Mouse (Mus musculus): ENCODE measurements around the gene Mecp2. TPM values are rescaled to one million over a fixed set of nuclear protein-coding genes. Genes with fewer than 3 reads are reported as not detected.
"Not testable (repeated sequence)": the region's sequence is repeated elsewhere in the genome, so short reads cannot be mapped to it uniquely, and the experiment has no call there.

Mecp2 gene
- 11.9 and 12.1 TPM in 2 replicates for polyA plus RNA-seq (2015; fragmentation: Nextera tagmentation; extraction: Ambion mirVana)

DNA sequence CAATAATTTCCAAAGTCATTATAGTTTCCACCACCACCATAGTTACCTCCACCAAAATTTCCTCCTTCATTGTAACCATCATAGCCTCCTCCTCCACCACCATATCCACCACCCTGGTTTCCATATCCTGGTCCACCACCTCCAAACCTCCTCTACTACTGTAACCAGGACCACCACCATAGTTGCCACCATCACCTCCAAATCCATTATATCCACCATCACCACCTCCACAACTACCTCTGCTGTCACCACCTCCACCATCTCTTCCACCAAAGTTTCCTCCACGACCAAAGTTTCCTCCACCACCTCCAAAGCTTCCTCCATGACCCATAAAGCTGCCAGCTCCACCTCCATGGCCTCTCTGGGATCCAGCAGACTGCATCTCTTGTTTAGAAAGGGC lies at the start of gene Mecp2:
Mecp2 (minus strand) TSS at position 101 of the 400 bp plus-strand sequence.
- H3K4me2 ChIP-seq (replicated peaks); H3K27me3 ChIP-seq; H3K9me3 ChIP-seq (replicated peaks); H3K36me3 ChIP-seq; H3K9ac ChIP-seq; H3K27ac ChIP-seq (replicated peaks); H3K4me1 ChIP-seq; H3K4me3 ChIP-seq (replicated peaks); ATAC-seq (ENCODE audit: insufficient number of reproducible peaks, low FRiP score, low TSS enrichment, low read depth): not testable (repeated sequence)
- WGBS: 36% methylated on average over 1 of the region's 1 CpGs

DNA sequence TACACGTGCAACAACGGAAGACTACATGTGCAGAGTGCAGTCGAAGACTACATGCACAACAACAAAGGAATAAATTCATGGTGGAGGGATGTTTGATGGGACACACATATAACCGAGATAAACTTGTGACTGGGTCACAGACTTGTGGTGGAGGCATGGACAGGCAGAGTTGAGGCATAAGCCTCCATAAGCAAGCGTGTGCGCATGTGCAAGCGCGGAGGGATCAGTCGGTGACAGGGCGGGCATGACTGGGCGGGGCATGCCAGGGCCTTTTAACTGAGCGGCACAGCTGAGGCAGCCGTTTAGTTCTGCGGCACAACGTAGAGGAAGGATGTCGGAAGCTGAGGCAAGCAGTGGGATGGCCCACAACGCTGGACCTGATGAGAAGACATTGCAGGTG lies 41.8 kb upstream of the Mecp2 start, which contains the start of gene Tktl1:
Tktl1 (plus strand) TSS at position 301 of the 400 bp plus-strand sequence.
- no peak within 1 kb of the TSS for H3K9ac ChIP-seq
- no peaks in the 10 kb centered on the region for H3K9me3 ChIP-seq (replicated peaks)
- H3K36me3 ChIP-seq: no peaks in the 10 kb centered on the region
- ATAC-seq (ENCODE audit: insufficient number of reproducible peaks, low FRiP score, low TSS enrichment, low read depth): no peak
- no peaks in the 10 kb centered on the region for H3K4me1 ChIP-seq
- WGBS: 87% methylated on average over 17 of the region's 17 CpGs
- no peak within 1 kb of the TSS for H3K4me3 ChIP-seq (replicated peaks)
- H3K4me2 ChIP-seq (replicated peaks): no peak within 1 kb of the TSS
- no peak within 1 kb of the TSS for H3K27ac ChIP-seq (replicated peaks)
- H3K27me3 ChIP-seq: no peaks in the 10 kb centered on the region

DNA sequence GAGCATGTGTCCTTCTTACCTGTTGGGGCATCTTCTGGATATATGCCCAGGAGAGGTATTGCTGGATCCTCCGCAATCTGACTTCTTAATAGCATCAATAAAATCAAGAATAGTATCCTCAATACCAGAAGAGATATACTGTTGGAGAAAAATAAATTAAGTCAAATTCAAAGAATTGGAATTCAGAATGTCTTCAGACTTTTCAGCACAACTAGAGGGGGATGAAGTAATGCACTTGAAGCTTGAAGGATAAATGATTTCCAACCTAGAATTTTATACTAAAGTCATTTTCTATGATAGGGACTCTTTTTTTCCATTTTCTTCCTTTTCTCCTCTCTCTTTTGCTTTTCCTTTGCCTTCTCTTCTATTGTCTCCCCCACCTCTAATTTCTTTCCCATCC lies 32.6 kb upstream of the Mecp2 start, which contains the start of gene Tex28:
Tex28 (minus strand) TSS at position 101 of the 400 bp plus-strand sequence.
- WGBS: 90% methylated on average over 1 of the region's 1 CpGs
- no peaks in the 10 kb centered on the region for H3K4me1 ChIP-seq
- no peaks in the 10 kb centered on the region for H3K36me3 ChIP-seq
- no peak within 1 kb of the TSS for H3K9ac ChIP-seq
- H3K27me3 ChIP-seq: no peaks in the 10 kb centered on the region
- ATAC-seq (ENCODE audit: insufficient number of reproducible peaks, low FRiP score, low TSS enrichment, low read depth): no peak
- no peak within 1 kb of the TSS for H3K4me2 ChIP-seq (replicated peaks)
- H3K4me3 ChIP-seq (replicated peaks): no peak within 1 kb of the TSS
- no peaks in the 10 kb centered on the region for H3K9me3 ChIP-seq (replicated peaks)
- no peak within 1 kb of the TSS for H3K27ac ChIP-seq (replicated peaks)

DNA sequence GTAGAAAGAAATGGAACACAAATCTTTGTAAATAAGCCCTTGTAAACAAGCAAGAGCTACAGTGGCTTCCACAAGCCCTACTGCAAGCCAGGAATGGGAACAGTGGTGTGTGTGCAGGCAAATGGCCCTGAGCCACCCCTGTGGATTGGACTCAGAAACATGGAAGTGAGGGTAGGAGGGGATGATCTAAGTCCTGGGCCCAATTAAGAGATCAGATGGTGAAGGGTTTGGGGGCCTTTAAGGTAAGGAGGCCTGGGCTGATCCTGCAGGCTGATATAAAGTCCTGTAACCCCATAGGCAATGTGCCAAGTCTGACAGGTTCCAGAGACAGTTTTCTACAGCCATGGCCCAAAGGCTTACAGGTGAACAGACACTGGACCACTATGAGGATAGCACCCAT lies 8.0 kb downstream of the Mecp2 start, which contains the start of gene Opn1mw:
Opn1mw (plus strand) TSS at position 301 of the 400 bp plus-strand sequence.
- Histone ChIP-seq H3K4me3 (replicated peaks) (no peak within 1 kb of the TSS), H3K27ac (replicated peaks) (no peak within 1 kb of the TSS), H3K4me1 (no peaks in the 10 kb centered on the region), H3K4me2 (replicated peaks) (no peak within 1 kb of the TSS), H3K36me3 (no peaks in the 10 kb centered on the region), H3K9ac (no peak within 1 kb of the TSS), H3K9me3 (replicated peaks) (no peaks in the 10 kb centered on the region), H3K27me3 (0 out of 2 replicates have a peak, but pooled peaks cover 4% of the 10 kb centered on the region)
- no peak for ATAC-seq (ENCODE audit: insufficient number of reproducible peaks, low FRiP score, low TSS enrichment, low read depth)

DNA sequence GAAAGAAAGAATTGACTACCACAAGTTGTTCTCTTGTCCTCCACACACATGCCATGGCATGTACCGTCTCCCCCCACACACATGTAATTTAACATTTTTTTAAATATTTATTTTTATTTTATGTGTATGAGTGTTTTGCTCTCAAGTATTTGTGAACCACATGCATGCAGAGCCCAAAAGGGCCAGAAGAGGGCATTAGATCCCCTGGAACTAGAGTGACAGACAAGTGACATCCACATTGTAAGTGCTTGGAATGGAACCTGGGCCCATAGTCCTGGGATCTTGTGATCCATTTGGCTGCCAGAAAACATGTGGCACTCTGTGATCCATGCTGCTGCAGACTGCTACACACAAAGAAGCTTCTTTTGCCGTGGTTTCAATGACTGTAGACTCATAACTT lies 10.2 kb downstream of the Mecp2 start:
- Histone ChIP-seq H3K27me3 (0 out of 2 replicates have a peak, but pooled peaks cover 4% of the 10 kb centered on the region), H3K4me3 (replicated peaks) (no peak overlapping the region), H3K4me2 (replicated peaks) (no peak overlapping the region), H3K9ac (no peak overlapping the region), H3K4me1 (no peaks in the 10 kb centered on the region), H3K27ac (replicated peaks) (no peak overlapping the region), H3K36me3 (no peaks in the 10 kb centered on the region), H3K9me3 (replicated peaks) (no peaks in the 10 kb centered on the region)
- no peak for ATAC-seq (ENCODE audit: insufficient number of reproducible peaks, low FRiP score, low TSS enrichment, low read depth)
- WGBS: 53% methylated on average over 2 of the region's 2 CpGs

DNA sequence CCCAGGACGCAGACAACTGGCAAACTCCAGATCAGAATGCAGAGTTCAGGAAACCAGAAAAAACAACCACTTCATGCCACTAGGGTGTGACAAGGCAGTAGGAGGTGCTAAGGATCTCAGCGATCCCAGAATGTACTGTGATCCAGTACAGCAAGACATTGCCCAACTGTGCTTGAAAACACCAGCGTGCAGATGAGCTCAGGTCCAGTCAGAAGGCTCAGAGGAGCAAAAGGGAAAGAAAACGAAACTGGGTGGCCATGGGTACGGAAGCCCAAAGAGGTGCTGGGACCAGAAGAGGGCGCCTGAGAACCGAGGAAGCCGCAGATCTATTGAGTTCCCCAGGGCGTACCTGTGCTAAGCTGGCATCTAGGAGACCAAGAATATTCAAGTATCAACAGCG lies 19.7 kb downstream of the Mecp2 start:
- WGBS: 14% methylated on average over 10 of the region's 10 CpGs
- H3K9ac ChIP-seq: no peak overlapping the region
- no peaks in the 10 kb centered on the region for H3K27me3 ChIP-seq
- no peaks in the 10 kb centered on the region for H3K9me3 ChIP-seq (replicated peaks)
- H3K4me3 ChIP-seq (replicated peaks): peak overlapping the region; percentile 31
- H3K4me1 ChIP-seq: no peaks in the 10 kb centered on the region
- peak overlapping the region; percentile 37 for H3K4me2 ChIP-seq (replicated peaks)
- no peak overlapping the region for H3K27ac ChIP-seq (replicated peaks)
- no peaks in the 10 kb centered on the region for H3K36me3 ChIP-seq
- no peak for ATAC-seq (ENCODE audit: insufficient number of reproducible peaks, low FRiP score, low TSS enrichment, low read depth)

DNA sequence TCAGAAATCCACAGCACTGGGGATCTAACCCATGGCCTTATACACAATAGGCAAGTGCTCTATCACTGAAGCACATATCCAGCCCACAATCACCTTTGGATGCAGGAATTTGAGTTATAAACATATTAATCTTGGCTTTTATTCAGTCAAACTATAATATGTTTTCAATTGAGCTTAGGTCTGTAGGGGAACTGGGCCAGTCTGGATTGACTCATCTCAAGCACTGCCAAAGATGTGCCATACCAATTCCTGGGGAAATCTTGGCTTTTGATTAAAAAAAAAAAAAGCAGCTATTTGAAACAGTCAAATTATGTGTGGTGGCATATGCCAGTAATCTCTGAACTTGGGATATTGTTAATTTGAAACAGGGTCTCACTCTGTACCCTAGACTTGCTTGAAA lies 21.1 kb downstream of the Mecp2 start:
- no peak for ATAC-seq (ENCODE audit: insufficient number of reproducible peaks, low FRiP score, low TSS enrichment, low read depth)
- Histone ChIP-seq H3K9ac (no peak overlapping the region), H3K4me1 (no peaks in the 10 kb centered on the region), H3K4me3 (replicated peaks) (no peak overlapping the region), H3K36me3 (no peaks in the 10 kb centered on the region), H3K27ac (replicated peaks) (no peak overlapping the region), H3K27me3 (no peaks in the 10 kb centered on the region), H3K9me3 (replicated peaks) (no peaks in the 10 kb centered on the region), H3K4me2 (replicated peaks) (no peak overlapping the region)

DNA sequence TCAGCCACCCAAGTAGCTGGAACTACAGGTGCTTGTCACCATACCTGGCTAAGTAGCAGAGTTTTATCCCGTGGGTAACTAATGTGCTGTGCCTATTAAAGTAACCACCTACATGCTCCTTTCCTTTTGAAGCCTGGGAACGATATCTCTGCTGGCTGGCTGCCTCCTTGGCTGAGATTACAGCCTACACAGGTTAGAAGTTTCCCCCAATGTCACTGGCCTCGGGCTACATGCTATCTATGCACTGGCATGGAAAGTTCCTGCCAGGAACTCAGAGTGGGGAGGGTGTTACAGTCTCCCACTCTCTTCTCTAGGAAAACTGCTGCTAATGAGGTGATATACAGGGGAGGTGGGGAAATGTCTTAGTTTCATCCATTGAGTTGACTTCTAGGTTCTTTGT lies 26.4 kb downstream of the Mecp2 start:
- H3K9ac ChIP-seq: no peak overlapping the region
- no peaks in the 10 kb centered on the region for H3K9me3 ChIP-seq (replicated peaks)
- H3K4me3 ChIP-seq (replicated peaks): no peak overlapping the region
- H3K4me1 ChIP-seq: no peaks in the 10 kb centered on the region
- 36% methylated on average over 3 of the region's 3 CpGs for WGBS
- no peak overlapping the region for H3K27ac ChIP-seq (replicated peaks)
- ATAC-seq (ENCODE audit: insufficient number of reproducible peaks, low FRiP score, low TSS enrichment, low read depth): no peak
- no peaks in the 10 kb centered on the region for H3K36me3 ChIP-seq
- H3K4me2 ChIP-seq (replicated peaks): no peak overlapping the region
- H3K27me3 ChIP-seq: no peaks in the 10 kb centered on the region

DNA sequence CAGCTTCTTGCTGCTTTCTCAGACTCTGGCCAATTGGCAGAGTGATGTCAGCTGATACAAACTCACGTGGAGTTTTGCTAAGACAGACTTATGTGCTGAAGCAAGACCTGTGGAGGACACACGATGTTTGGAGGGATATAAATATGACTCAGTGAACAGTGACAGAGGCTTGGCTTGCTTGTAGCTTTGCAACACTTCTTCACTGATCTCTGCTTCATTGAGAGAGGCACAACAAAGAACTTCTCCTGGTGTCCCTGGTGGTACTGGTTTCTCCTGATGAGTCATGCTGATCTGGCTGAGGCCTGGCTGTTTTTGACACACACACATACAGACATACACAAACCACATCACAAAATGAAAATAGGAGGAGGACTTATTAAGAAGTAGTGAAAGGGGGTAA lies 29.2 kb downstream of the Mecp2 start:
- ATAC-seq (ENCODE audit: insufficient number of reproducible peaks, low FRiP score, low TSS enrichment, low read depth): no peak
- no peak overlapping the region for H3K27ac ChIP-seq (replicated peaks)
- H3K4me1 ChIP-seq: no peaks in the 10 kb centered on the region
- H3K27me3 ChIP-seq: no peaks in the 10 kb centered on the region
- WGBS: 41% methylated on average over 2 of the region's 2 CpGs
- H3K36me3 ChIP-seq: no peaks in the 10 kb centered on the region
- no peak overlapping the region for H3K4me3 ChIP-seq (replicated peaks)
- no peak overlapping the region for H3K9ac ChIP-seq
- H3K9me3 ChIP-seq (replicated peaks): no peaks in the 10 kb centered on the region
- H3K4me2 ChIP-seq (replicated peaks): no peak overlapping the region

DNA sequence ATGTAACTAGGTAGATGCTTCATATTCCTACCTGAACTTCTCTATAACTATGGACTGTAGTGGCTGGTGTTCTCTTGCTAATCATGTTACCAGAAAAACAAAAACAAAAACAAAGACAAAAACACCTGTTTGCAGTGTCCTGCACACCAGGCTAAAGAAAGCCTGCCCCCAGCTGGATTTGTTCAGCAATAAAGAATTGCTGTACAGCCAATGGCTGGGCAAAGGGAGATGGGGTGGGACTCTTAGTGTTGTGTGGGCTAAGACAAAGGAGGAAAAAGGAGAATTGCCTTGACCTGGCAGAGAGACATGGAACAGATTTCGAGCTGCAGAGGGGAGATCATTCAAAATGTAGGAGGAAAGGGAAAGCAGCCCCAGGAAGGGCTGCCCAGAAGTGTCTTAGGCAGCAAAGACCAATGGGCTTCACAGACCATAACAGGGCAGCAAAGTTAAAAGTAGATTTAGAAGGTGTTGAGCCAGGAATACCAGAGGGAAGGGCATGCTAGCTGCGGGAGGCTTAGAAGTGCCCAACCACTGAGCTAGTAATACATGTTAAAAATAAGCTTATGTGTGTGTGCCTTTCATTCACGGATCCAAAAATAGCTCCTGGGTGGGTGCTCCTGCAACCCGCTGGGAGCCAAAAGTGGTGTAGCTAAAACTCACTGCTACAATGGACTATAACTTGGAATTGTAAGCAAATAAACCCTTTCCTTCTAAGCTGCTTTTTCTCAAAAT lies 31.5 kb downstream of the Mecp2 start:
- H3K9me3 ChIP-seq (replicated peaks): no peaks in the 10 kb centered on the region
- H3K27me3 ChIP-seq: 0 out of 2 replicates have a peak, but pooled peaks cover 4% of the 10 kb centered on the region
- no peak for ATAC-seq (ENCODE audit: insufficient number of reproducible peaks, low FRiP score, low TSS enrichment, low read depth)
- H3K36me3 ChIP-seq: no peaks in the 10 kb centered on the region
- H3K27ac ChIP-seq (replicated peaks): no peak overlapping the region
- no peaks in the 10 kb centered on the region for H3K4me1 ChIP-seq
- no peak overlapping the region for H3K4me3 ChIP-seq (replicated peaks)
- no peak overlapping the region for H3K4me2 ChIP-seq (replicated peaks)
- 44% methylated on average over 4 of the region's 4 CpGs for WGBS
- no peak overlapping the region for H3K9ac ChIP-seq

DNA sequence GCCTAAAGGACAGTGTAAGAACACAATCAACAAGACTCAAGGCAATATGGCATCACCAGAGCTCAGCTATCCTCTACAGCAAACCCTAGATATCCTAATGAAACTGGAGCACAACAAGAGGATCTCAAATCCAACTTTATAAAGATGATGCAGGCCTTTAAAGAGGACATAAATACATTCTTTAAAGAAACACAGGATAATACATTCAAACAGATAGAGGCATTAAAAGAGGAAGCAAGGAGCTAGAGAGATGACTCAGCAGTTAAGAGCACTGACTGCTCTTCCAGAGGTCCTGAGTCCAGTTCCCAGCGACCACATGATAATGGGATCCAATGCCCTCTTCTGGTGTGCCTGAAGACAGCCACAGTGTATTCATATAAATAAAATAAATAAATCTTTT lies 40.0 kb downstream of the Mecp2 start:
- H3K9me3 ChIP-seq (replicated peaks): no peaks in the 10 kb centered on the region
- H3K4me2 ChIP-seq (replicated peaks): no peak overlapping the region
- no peaks in the 10 kb centered on the region for H3K4me1 ChIP-seq
- H3K9ac ChIP-seq: no peak overlapping the region
- 0 out of 2 replicates have a peak, but pooled peaks cover 3% of the 10 kb centered on the region for H3K27me3 ChIP-seq
- WGBS: 58% methylated on average over 1 of the region's 1 CpGs
- no peak overlapping the region for H3K4me3 ChIP-seq (replicated peaks)
- H3K36me3 ChIP-seq: no peaks in the 10 kb centered on the region
- no peak for ATAC-seq (ENCODE audit: insufficient number of reproducible peaks, low FRiP score, low TSS enrichment, low read depth)
- H3K27ac ChIP-seq (replicated peaks): no peak overlapping the region

DNA sequence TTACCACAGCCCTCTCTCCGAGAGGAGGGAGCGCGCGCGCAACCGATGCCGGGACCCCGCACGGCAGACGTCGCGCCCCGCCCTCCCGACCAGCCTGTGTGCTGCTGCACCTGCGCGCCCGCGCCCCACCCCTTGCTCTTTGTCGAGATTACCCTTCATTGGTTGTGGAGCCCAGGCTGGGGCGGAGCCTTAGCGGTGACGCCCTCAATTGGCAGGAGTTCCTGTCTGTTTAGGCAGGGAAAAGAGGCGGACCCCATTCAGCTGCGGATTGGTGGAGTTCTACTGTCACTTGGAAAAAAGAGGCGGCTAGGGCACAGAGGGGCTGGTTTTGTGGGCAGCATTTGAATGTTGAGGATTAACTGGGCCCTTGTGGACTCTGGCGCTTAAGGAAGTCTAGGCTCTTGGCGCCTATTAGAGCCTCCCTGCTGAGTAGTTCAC lies 49.5 kb downstream of the Mecp2 start:
- Histone ChIP-seq H3K4me2 (replicated peaks) (peak overlapping the region; percentile 39), H3K27ac (replicated peaks) (peak overlapping the region; percentile 93), H3K9me3 (replicated peaks) (no peaks in the 10 kb centered on the region), H3K4me3 (replicated peaks) (peak overlapping the region; percentile 58), H3K9ac (peak overlapping the region; percentile 53; the same call in 1 of the 2 replicates), H3K4me1 (no peaks in the 10 kb centered on the region; the same call in 1 of the 2 replicates), H3K27me3 (no peaks in the 10 kb centered on the region), H3K36me3 (no peaks in the 10 kb centered on the region)
- 5% methylated on average over 26 of the region's 27 CpGs for whole genome bisulfite sequencing
- ATAC-seq (ENCODE audit: insufficient number of reproducible peaks, low FRiP score, low TSS enrichment, low read depth): peak; percentile 100
